Mouse (Mus musculus) right cerebral cortex, postnatal 4 days (tissue): ENCODE results near the gene Cfap69.
A peak's percentile ranks its signal among the peaks of the same experiment; 100 is the strongest.

Experiments used
- DNase-seq: peaks from one replicate; pipeline ENCODE4 v3.0.0-alpha.2; 2022

The Cfap69 gene

GRCm38 (mm10) chr5:5648817-5649569, 15.0 kb downstream of the Cfap69 start:
- no peak for DNase-seq

- no peak for DNase-seq
Measured at GRCm38 (mm10) chr5:5646173-5646572, 17.9 kb downstream of the Cfap69 start.

DNA sequence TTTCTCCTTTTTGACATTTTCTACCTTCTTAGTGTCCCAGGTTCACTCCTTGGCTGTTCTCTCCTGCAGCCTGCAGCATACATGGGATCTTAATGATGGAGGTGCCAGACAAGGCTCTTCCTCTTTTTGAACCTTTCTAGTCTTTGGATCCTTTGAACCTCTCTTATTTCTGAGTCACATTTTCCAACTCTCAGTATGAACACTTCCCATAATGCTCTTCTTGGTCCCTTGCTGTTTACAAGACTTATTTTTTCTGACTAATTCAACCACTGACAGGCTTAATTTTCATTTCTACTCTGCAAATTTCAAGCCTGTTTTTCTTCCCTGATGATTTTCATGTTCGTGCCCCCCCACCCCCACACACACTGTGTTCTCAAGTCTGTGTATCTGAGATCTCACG, 25.5 kb downstream of the Cfap69 start:
- DNase-seq: no peak

DNA sequence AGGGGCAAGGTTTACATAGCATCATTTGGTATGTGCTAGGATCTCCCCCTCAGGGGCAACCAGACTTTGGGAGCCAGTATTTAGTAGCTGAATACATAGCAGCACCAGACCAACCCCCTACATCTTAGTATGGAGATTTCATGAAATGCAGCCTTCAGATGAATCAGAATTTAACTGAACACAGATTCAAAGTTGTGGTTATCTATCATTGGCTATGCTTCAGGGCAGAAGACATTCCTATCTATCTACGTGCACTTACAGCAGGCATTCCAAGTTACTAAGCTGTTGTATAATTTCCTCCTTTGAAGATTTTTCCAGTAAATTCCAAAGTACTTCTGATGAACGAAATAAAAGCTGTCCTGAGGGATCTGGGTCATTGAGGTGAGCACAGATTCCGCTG, 38.5 kb downstream of the Cfap69 start:
- DNase-seq: no peak

- no peak for DNase-seq
Measured at GRCm38 (mm10) chr5:5618329-5618728, 45.7 kb downstream of the Cfap69 start.

- DNase-seq: no peak
Measured at GRCm38 (mm10) chr5:5610540-5610939, 53.5 kb downstream of the Cfap69 start.

- no peak for DNase-seq
Measured at GRCm38 (mm10) chr5:5587686-5588085, 76.4 kb downstream of the Cfap69 start.

DNA sequence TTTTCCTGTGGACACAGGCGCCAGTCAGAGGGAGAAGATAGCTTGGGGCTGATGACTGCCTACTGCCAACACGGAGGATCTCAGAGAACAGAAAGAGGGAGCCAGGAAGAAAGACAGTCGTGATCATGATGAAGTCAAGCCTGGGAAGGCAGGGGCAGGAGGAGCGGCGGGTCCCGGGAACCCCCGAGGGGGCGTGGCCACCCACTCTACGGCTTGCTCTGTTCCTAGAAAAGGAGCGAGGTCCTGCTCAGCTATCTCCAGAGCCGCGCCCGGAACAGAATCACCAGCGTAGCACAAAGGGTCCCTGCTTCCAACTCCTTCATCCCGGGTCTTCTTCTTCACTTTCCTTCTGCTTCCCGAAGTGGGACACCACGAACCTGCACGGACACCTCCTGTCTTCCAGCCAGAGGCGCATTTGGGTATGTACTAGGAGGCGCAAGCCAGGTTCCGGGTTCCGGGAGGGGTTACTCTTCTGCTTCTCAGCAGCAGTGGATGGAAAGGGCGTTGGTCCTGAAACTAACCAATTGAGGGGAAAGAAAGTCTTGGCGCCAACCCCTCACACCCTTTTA, 90.2 kb downstream of the Cfap69 start, which contains the start of gene Gm8773:
Gene Gm8773 (plus strand): TSS at position 51 of the 569 bp plus-strand sequence.
- DNase-seq: peak; percentile 53

DNA sequence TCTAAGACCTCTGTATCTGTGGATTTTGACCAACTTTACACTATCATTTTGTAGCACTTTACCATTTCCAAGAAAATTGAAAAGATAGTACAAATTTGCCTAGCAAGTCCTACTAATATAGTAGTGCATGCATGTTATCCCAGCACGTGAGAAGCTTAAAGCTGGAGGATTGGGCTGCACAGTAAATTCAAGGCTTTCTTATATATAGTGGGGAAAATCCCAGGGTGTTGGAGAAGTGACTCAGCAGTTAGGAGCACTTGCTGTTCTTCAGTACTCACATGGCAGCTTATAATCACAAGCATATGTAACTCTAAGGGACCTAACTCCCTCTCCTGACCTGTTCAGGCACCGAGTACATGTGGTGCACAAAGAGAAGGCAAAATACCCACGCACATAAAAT, 101.6 kb downstream of the Cfap69 start:
- no peak for DNase-seq

- DNase-seq: no peak
Measured at GRCm38 (mm10) chr5:5561041-5561706, 102.9 kb downstream of the Cfap69 start.

DNA sequence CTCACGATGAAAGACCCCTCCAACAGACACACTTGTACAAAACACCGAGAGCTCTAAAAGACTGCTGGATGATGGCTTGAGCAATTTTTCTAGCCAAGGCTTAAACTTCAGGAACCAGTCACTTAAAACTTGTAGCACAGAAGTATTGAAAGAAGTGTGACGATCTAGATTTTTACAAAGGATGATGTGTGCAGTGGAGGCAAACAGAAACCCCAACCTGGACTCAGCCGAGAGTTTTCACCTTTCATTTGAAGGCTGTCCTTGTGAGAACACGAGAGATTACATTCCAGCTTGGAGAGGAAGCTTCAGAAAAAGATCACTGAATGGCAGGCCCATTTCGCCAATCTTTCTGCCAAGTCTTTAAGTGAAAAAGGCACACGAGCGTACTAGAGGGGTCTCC, 104.2 kb downstream of the Cfap69 start:
- DNase-seq: no peak

- peak; percentile 94 for DNase-seq
Measured at GRCm38 (mm10) chr5:5559079-5559740, 104.8 kb downstream of the Cfap69 start, which contains the start of gene Gtpbp10. Gene Gtpbp10 (minus strand): TSS chr5:5559538.

GRCm38 (mm10) chr5:5551110-5551509, 112.9 kb downstream of the Cfap69 start:
- no peak for DNase-seq

DNA sequence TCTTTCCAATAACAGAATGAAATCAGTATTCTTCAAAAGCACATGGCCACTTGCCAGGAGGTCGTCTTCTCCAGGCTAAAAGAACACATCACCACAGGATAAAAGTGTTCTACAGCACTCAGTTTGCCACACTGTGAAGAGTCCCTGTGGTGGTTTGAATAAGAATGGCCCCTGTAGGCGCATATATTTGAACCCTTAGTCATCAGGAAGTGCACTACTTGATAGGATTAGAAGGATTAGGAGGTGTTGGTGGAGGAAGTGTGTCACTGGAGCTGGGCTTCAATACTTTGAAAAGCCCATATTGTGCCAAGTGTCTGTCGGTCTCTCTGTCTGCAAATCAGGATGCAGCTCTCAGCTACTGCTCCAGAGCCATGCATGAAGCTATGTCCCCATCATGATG, 123.7 kb downstream of the Cfap69 start:
- no peak for DNase-seq

- DNase-seq: no peak
Measured at GRCm38 (mm10) chr5:5539771-5540170, 124.3 kb downstream of the Cfap69 start.

GRCm38 (mm10) chr5:5536131-5536530, 127.9 kb downstream of the Cfap69 start:
- no peak for DNase-seq

GRCm38 (mm10) chr5:5533656-5534420, 130.2 kb downstream of the Cfap69 start:
- no peak for DNase-seq
